Mouse (Mus musculus) T-helper 17 cell (primary cell): ENCODE data around the gene Pde2a.

Experiments used
- in situ Hi-C, 2 experiments: fragments of 300-600 bp; cut with MboI, MseI; formaldehyde crosslinking; loops; 1 replicate in 1 of 2; 2 replicates in 1 of 2; pipeline ENCODE4 v1.15.1; 2025; ENCODE audit warnings: high pct_unique_total_duplicates in 2 of 2

The Pde2a gene

GRCm38 (mm10) chr7:101504507-101504906, 83.0 kb downstream of the Pde2a start:
- in situ Hi-C loops: loop anchor here (5.0 kb wide), 1 partner anchor 52 kb away; no protein-coding TSS in a partner anchor

DNA sequence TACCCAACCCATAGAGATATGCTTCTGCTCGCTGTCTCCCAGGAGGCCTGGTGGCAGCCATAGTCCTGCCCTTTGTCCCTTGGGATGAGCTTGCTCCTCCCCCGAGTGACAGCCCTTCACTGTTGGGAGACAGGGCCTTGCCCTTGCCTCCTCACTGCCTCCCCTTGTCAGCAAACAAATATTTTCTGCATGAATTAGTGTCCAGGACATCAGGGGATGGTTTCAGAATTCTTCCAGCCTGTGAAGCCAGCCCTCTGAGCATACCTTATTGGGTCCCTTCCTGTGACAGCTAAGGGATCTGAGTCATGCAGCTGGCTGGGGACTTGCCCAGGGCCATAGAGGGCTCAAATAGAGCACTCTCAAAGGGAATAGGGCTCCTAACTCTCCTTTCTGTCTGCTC, 87.7 kb downstream of the Pde2a start:
- in situ Hi-C loops: no loop called here

- in situ Hi-C loops: no loop called here
Measured at GRCm38 (mm10) chr7:101513655-101514054, 92.2 kb downstream of the Pde2a start.

DNA sequence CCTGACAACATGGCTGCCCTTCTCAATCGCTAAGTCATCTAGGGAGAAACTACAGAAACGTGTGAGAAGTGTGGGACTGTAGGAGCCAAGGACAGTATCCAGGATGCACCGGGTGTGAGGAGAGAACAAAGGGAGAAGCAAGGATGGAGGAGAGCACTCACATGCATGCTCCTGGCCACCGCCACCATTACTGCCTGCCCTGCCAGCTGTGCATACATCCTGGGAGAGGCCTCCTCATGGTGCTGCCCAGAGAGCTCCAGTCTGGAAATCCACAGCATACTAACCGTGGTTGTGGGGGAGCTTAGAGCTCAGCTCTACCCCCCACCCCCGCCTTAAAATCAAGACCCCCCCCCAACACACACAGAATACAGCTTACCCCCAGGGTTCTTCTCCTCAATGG, 93.3 kb downstream of the Pde2a start:
- in situ Hi-C loops: no loop called here

- in situ Hi-C loops: no loop called here
Measured at GRCm38 (mm10) chr7:101515295-101515694, 93.8 kb downstream of the Pde2a start.

GRCm38 (mm10) chr7:101516460-101516859, 95.0 kb downstream of the Pde2a start:
- in situ Hi-C loops: no loop called here

DNA sequence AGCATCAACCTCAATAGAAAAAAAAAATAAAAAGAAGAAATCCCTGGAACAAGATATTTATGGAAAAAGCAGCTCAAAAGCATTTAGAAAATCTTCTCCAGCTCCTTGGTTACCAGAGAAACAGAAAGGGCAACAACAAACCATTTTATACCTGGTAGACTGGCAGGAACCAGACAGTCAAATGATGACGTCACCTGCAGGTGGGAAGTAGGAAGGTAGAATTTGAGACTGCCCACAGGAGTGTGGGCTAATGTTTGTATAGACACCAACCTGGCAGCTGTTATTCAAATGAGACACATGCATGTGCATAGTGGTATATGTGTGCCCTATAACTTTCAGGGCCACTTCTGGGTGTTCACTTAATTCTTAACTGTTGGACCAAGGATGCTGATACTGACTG, 100.2 kb downstream of the Pde2a start:
- in situ Hi-C loops: no loop called here

- in situ Hi-C loops: no loop called here
Measured at GRCm38 (mm10) chr7:101523205-101523604, 101.7 kb downstream of the Pde2a start.

DNA sequence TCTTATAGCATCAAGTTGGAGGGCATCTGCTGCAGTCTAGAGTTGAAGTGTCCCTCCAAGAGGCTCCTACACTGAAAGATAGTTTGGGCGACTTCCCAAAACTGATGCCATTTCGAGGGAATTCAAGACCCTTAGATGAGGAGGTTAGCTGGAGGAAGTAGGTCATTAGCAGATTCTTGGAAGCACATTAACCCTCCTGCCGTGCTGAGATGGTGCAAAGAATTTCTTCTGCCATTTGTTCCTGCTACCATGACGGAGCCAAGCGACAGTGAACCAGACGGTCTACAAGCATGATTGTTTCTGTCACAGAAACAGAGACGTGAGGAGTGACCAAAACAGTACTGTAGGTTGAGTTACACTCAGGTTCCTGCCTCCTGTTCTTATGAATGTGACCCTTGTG, 105.0 kb downstream of the Pde2a start:
- in situ Hi-C loops: no loop called here

- in situ Hi-C loops: no loop called here
Measured at GRCm38 (mm10) chr7:101534428-101534827, 112.9 kb downstream of the Pde2a start.

- in situ Hi-C loops: no loop called here
Measured at GRCm38 (mm10) chr7:101535102-101535501, 113.6 kb downstream of the Pde2a start.

DNA sequence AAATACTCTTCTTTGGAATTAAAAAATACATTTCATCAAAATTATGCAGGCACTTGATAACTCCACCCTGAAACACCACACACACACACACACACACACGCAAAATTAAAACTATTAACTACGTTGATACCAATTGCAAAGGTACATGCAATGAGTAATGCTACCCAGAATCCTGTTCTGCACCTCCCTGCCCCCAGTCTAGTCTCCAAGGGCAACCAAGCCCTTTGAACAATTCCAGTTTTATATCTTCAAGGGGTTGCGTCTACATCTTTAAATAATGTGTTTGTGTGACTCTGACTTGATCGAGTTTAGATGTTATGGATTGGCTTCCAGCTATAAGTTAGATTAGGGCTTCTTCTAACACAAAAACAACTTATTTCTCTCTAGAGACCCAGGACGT, 114.0 kb downstream of the Pde2a start:
- in situ Hi-C loops: no loop called here

GRCm38 (mm10) chr7:101537541-101537940, 116.0 kb downstream of the Pde2a start:
- in situ Hi-C loops: no loop called here

DNA sequence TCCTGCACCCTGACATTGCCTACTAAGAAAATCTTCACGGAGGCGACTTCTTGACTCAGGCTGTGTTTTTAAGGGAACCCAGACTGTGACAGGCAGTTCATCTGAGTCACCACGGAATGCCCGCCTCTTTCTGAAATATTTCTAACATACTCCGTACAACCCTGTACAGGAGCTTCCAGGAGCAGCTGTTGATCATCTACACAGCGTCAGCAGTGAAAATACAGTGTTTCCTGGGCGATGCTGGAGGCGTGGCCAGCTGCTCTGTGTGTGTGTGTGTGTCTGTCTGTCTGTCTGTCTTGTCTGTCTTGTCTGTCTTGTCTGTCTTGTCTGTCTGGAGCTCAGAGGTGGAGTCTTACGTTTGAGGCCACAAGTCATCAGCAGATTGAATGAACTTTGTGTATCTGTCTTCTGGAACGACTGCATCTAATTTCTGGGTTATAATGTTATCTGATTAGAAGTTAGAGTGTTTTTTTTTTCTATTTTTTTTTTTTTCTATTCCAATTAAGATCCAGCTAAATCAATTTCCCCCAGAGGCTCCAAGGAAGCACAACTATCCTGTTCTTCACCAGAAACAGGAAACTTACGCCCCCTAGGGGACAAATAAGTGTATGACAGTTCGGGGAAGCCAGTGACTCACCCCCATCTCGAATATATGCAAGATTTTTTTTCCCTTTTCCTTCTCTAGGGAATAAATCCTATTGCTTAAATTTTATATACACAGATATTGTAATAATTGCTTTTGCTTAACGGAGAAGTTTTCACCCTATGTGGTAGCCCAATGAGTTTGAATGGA, 116.8 kb downstream of the Pde2a start:
- in situ Hi-C loops: no loop called here

GRCm38 (mm10) chr7:101539774-101540173, 118.3 kb downstream of the Pde2a start:
- in situ Hi-C loops: loop anchor here in 1 of 2 experiments (5.0 kb wide), 1 partner anchor 83 kb away; no protein-coding TSS in a partner anchor

- in situ Hi-C loops: loop anchor here in 1 of 2 experiments (5.0 kb wide), 1 partner anchor 82 kb away; no protein-coding TSS in a partner anchor
Measured at GRCm38 (mm10) chr7:101540684-101541083, 119.2 kb downstream of the Pde2a start.

DNA sequence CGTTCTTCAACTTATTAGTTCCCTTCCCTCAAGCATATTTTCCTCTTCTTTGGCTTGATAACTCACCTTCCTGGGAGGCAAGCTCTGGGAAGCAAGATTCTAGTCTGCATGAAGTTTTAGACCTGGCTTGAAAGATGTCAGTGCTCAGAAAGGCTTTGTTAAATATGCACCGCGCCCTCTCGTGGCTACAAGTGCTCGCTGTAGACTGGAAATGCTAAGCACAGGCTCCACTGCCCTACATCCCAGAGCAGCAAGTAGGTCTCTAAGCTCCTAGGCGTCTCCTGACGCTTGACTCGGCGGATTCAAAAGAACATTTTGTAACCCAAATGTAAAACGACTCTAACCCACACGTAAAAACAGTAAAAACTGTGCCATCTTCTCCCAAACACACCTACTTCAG, 119.6 kb downstream of the Pde2a start:
- in situ Hi-C loops: loop anchor here in 1 of 2 experiments (5.0 kb wide), 1 partner anchor 81 kb away; no protein-coding TSS in a partner anchor

GRCm38 (mm10) chr7:101541734-101542133, 120.2 kb downstream of the Pde2a start:
- in situ Hi-C loops: loop anchor here in 1 of 2 experiments (5.0 kb wide), 1 partner anchor 81 kb away; no protein-coding TSS in a partner anchor

GRCm38 (mm10) chr7:101547651-101548050, 126.2 kb downstream of the Pde2a start:
- in situ Hi-C loops: no loop called here

DNA sequence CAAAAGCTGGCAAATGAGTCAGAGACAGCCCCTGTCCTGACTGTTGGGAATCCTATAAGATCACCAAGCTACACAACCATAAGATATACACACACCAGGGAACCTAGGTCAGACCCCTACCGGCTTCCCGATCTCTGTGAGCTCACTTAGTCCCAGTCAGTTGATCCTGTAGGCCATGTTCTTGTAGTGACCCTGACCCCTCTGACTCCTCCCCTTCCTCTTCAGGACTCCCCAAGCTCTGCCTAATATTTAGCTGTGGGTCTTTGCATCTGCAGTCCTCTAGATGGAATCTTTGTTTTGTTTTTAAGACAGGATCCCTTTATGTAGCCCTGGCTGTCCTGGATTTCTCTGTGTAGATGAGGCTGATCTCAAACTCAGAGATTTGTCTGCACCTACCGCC, 127.8 kb downstream of the Pde2a start:
- in situ Hi-C loops: no loop called here

- in situ Hi-C loops: loop anchor here in 1 of 2 experiments (10.0 kb wide), 1 partner anchor 1646 kb away; no protein-coding TSS in a partner anchor
Measured at GRCm38 (mm10) chr7:101550686-101551485, 129.4 kb downstream of the Pde2a start.

- in situ Hi-C loops: loop anchor here in 1 of 2 experiments (10.0 kb wide), 1 partner anchor 1647 kb away; no protein-coding TSS in a partner anchor
Measured at GRCm38 (mm10) chr7:101551530-101551929, 130.0 kb downstream of the Pde2a start.
